13 mouse cellular contexts compared by ENCODE assay signal in genomic region chr1:37959486-37959885, GRCm38 (mm10). TPM values are rescaled to one million over a fixed set of nuclear protein-coding genes. Genes with fewer than 3 reads are reported as not detected.
A peak's percentile ranks its signal among the peaks of the same experiment; 100 is the strongest.
DNase-seq lines count a peak whose midpoint lies in the region; ATAC-seq and TF ChIP-seq lines count a peak whose summit lies in the region.
"Had no signal": no experiment of that assay in that cellular context is flagged by ENCODE, and none has a peak within 500 bp of the region (broad histone marks: within the 10 kb centered on the region; RNA-seq: fewer than 3 reads in every experiment).

No protein-coding gene starts in this region.

- H3K9ac ChIP-seq in heart, embryonic 12.5 days, result no peak overlapping the region
- H3K9ac ChIP-seq: neural tube, embryonic 12.5 days had no signal

- H3K4me3 ChIP-seq in left cerebral cortex, adult 2 months, result no peak overlapping the region
- H3K4me3 ChIP-seq in heart, embryonic 12.5 days, result no peak overlapping the region
- H3K4me3 ChIP-seq: heart, embryonic 10.5 days; neural tube, embryonic 12.5 days had no signal

- WGBS in heart, embryonic 12.5 days, result 81% methylated on average over 5 of the region's 5 CpGs

- H3K4me2 ChIP-seq in heart, embryonic 12.5 days, result no peak overlapping the region
- H3K4me2 ChIP-seq: neural tube, embryonic 12.5 days had no signal

- no peak for ATAC-seq in heart, embryonic 12.5 days (ENCODE audit: insufficient number of reproducible peaks, low FRiP score)

- H3K27ac ChIP-seq in left cerebral cortex, adult 2 months, result no peak overlapping the region
- H3K27ac ChIP-seq in heart, embryonic 12.5 days (ENCODE audit: poor library complexity, severe bottlenecking), result no peak overlapping the region
- H3K27ac ChIP-seq: heart, embryonic 10.5 days; neural tube, embryonic 12.5 days had no signal

- peak; percentile 12 to 16 for DNase-seq in left cerebral cortex, adult 2 months (ENCODE audit: extremely low spot score in 1 of 2, low spot score in 2 of 2)
- DNase-seq in left cerebral cortex, adult 11 months (ENCODE audit: low spot score), result no peak
- peak; percentile 27 for DNase-seq in adrenal gland, postnatal 25 days
- DNase-seq in cerebellum, adult 8-10 months, result peak; percentile 1
- DNase-seq in right cerebral cortex, adult 18-20 months, result peak; percentile 4
- DNase-seq in thymus, postnatal 36 days, result no peak
- DNase-seq: kidney, adult 11 months had no signal

- intact Hi-C loops in left cerebral cortex, adult 2 months (cut with DNase I), result no loop called here

- H3K27me3 ChIP-seq in heart, embryonic 12.5 days (replicated peaks), result no peaks in the 10 kb centered on the region
- H3K27me3 ChIP-seq: neural tube, embryonic 12.5 days had no signal

- 0 out of 2 replicates have a peak, but pooled peaks cover 3% of the 10 kb centered on the region for H3K4me1 ChIP-seq in heart, embryonic 12.5 days (replicated peaks)
- H3K4me1 ChIP-seq: heart, embryonic 10.5 days had no signal

- no peaks in the 10 kb centered on the region for H3K9me3 ChIP-seq in heart, embryonic 12.5 days (replicated peaks)
- H3K9me3 ChIP-seq: G1E; heart, embryonic 10.5 days; neural tube, embryonic 12.5 days had no signal

- no peaks in the 10 kb centered on the region for H3K36me3 ChIP-seq in heart, embryonic 12.5 days
- H3K36me3 ChIP-seq: G1E; heart, embryonic 10.5 days; neural tube, embryonic 12.5 days had no signal

- no peak for TF ChIP-seq CTCF in left cerebral cortex, adult 2 months (IDR thresholded peaks at IDR 0.05)

RNA-seq across cellular contexts. Expression of gene Lyg1, which starts 1.9 kb away (rescaled TPM):
- not detected for total RNA-seq in left cerebral cortex, adult 2 months (2021)
- not detected in 2 replicates for total RNA-seq in adrenal gland, postnatal 25 days (2021)
- polyA plus RNA-seq in heart, embryonic 12.5 days (2016; fragmentation: Nextera tagmentation; extraction: Ambion mirVana), result not detected in 2 replicates
- total RNA-seq: G1E; left cerebral cortex, postnatal 36 days had no signal
- polyA plus RNA-seq: G1E; heart, embryonic 10.5 days; lung, embryonic 16.5 days; neural tube, embryonic 12.5 days had no signal

RNA-seq across cellular contexts. Expression of gene Txndc9, which starts 38.2 kb away (rescaled TPM):
- 10 to 100 TPM; 52.7 to 65.9 TPM for total RNA-seq in left cerebral cortex, adult 2 months (2021)
- total RNA-seq in adrenal gland, postnatal 25 days (2021), result 59.9 and 86.4 TPM in 2 replicates
- 110 and 115 TPM in 2 replicates for polyA plus RNA-seq in heart, embryonic 12.5 days (2016; fragmentation: Nextera tagmentation; extraction: Ambion mirVana)

RNA-seq across cellular contexts. Expression of gene Eif5b, which starts 38.3 kb away (rescaled TPM):
- 10 to 100 TPM; 37.6 to 46.2 TPM for total RNA-seq in left cerebral cortex, adult 2 months (2021)
- total RNA-seq in adrenal gland, postnatal 25 days (2021), result 50.8 and 50.9 TPM in 2 replicates
- 22.8 and 24.4 TPM in 2 replicates for polyA plus RNA-seq in heart, embryonic 12.5 days (2016; fragmentation: Nextera tagmentation; extraction: Ambion mirVana)

RNA-seq across cellular contexts. Expression of gene Lyg2, which starts 43.2 kb away (rescaled TPM):
- not detected for total RNA-seq in left cerebral cortex, adult 2 months (2021)
- not detected in 2 replicates for total RNA-seq in adrenal gland, postnatal 25 days (2021)
- polyA plus RNA-seq in heart, embryonic 12.5 days (2016; fragmentation: Nextera tagmentation; extraction: Ambion mirVana), result not detected in 2 replicates
- total RNA-seq: left cerebral cortex, postnatal 36 days had no signal
- polyA plus RNA-seq: G1E; heart, embryonic 10.5 days; lung, embryonic 16.5 days; neural tube, embryonic 12.5 days had no signal

Comparison
In these comparisons a context has a peak if more than half of its experiments do, and no peak if none do; other contexts are left out.
1. DNase-seq: peak in left cerebral cortex, adult 2 months (2 of 2), adrenal gland, postnatal 25 days (single experiment), cerebellum, adult 8-10 months (single experiment) and right cerebral cortex, adult 18-20 months (single experiment); none in left cerebral cortex, adult 11 months (single experiment) and thymus, postnatal 36 days (0 of 2).